Mouse (Mus musculus) megakaryocyte progenitor cell, adult 5-6 weeks (primary cell): ENCODE measurements at regions not wholly inside any gene's neighbourhood (a gene's known extent, or its start where the extent isn't known, plus 50 kb on each side); places are given as distances from the start of the nearest gene placed in this dataset.

ENCODE experiments used
- ATAC-seq: replicated peaks from 2 replicates; pipeline ENCODE4 v1.8.0; 2016; ENCODE audit warnings: mild to moderate bottlenecking, moderate TSS enrichment, inconsistent platforms; ENCODE audit not compliant: poor library complexity

GRCm38 (mm10) chr3:136449364-136449763, 123.5 kb upstream of the Bank1 start:
- ATAC-seq: no peak

GRCm38 (mm10) chr3:136444598-136444997, 118.7 kb upstream of the Bank1 start:
- ATAC-seq: no peak

- ATAC-seq: peak; percentile 70
These were observed 116.2 kb upstream of the Bank1 start for GRCm38 (mm10) chr3:136442099-136442498.

GRCm38 (mm10) chr3:136439907-136440645, 114.2 kb upstream of the Bank1 start:
- ATAC-seq: peak; percentile 42; the same call in 1 of the 2 replicates

- ATAC-seq: no peak
These were observed 113.5 kb upstream of the Bank1 start for GRCm38 (mm10) chr3:136439350-136439749.

GRCm38 (mm10) chr3:136434407-136434806, 108.5 kb upstream of the Bank1 start:
- no peak for ATAC-seq

- peak; percentile 55 for ATAC-seq
These were observed 106.2 kb upstream of the Bank1 start for GRCm38 (mm10) chr3:136432072-136432471.

- no peak for ATAC-seq
These were observed 101.6 kb upstream of the Bank1 start for GRCm38 (mm10) chr3:136427427-136427826.

- peak; percentile 89 for ATAC-seq
These were observed 100.8 kb upstream of the Bank1 start for GRCm38 (mm10) chr3:136426539-136427194.

- ATAC-seq: peak; percentile 45
These were observed 96.2 kb upstream of the Bank1 start for GRCm38 (mm10) chr3:136421969-136422614.

- ATAC-seq: no peak
These were observed 79.7 kb upstream of the Bank1 start for GRCm38 (mm10) chr3:136405606-136406005.

GRCm38 (mm10) chr3:136383282-136383681, 57.4 kb upstream of the Bank1 start:
- no peak for ATAC-seq

GRCm38 (mm10) chr3:136380644-136381043, 54.8 kb upstream of the Bank1 start:
- ATAC-seq: no peak

GRCm38 (mm10) chr3:136379741-136380398, 54.0 kb upstream of the Bank1 start:
- no peak for ATAC-seq

GRCm38 (mm10) chr3:136376893-136377292, 51.0 kb upstream of the Bank1 start:
- ATAC-seq: peak; percentile 97
